Mouse (Mus musculus) spleen, adult 2 months (tissue): Measurements from ENCODE around the gene Tcap. TPM values are rescaled to one million over a fixed set of nuclear protein-coding genes. Genes with fewer than 3 reads are reported as not detected.

Source experiments
- DNase-seq, 2 experiments: peaks; one replicate each; pipeline versions ENCODE4 v3.0.0 to v3.0.0-alpha.2; 2012 to 2021; ENCODE audit warnings: low spot score in 2 of 2, low read depth in 1 of 2
- H3K27ac ChIP-seq: fragments of 200-500 bp; 2 replicates; pipeline ENCODE4 v1.5.1; 2012; ENCODE audit warnings: low read length, inconsistent platforms; ENCODE audit not compliant: insufficient read depth
- H3K27me3 ChIP-seq: fragments of 200-500 bp; 2 replicates; pipeline ENCODE4 v1.6.1; 2012; ENCODE audit warnings: mild to moderate bottlenecking, moderate library complexity, low read length, inconsistent platforms; ENCODE audit not compliant: control insufficient read depth, insufficient read depth
- H3K36me3 ChIP-seq: fragments of 200-500 bp; 2 replicates; pipeline ENCODE4 v1.6.1; 2012; ENCODE audit warnings: mild to moderate bottlenecking, low read length, inconsistent platforms; ENCODE audit not compliant: control insufficient read depth, insufficient read depth
- H3K4me1 ChIP-seq: fragments of 200-500 bp; 2 replicates; pipeline ENCODE4 v1.6.1; 2011; ENCODE audit warnings: inconsistent platforms; ENCODE audit not compliant: control insufficient read depth, insufficient read depth, insufficient read length
- H3K4me3 ChIP-seq: fragments of 200-500 bp; 2 replicates; pipeline ENCODE4 v1.5.1; 2011; ENCODE audit warnings: mild to moderate bottlenecking, inconsistent platforms; ENCODE audit not compliant: insufficient read depth, insufficient read length; ENCODE audit errors: extremely low read depth
- CTCF ChIP-seq: fragments of 200-500 bp; IDR thresholded peaks from 2 replicates; pipeline ENCODE4 v1.5.1; 2011; ENCODE audit warnings: mild to moderate bottlenecking, inconsistent platforms; ENCODE audit not compliant: insufficient read depth, insufficient read length, insufficient replicate concordance; ENCODE audit errors: extremely low read depth
- POLR2A ChIP-seq: fragments of 200-500 bp; IDR thresholded peaks from 2 replicates; pipeline ENCODE4 v1.6.1; 2011; ENCODE audit warnings: low read depth, low read length, inconsistent platforms
- WGBS: fragments of 180-500 bp; shearing (Covaris S2); methylation state at CpG from one replicate; pipeline ENCODE4 v1.1.7; 2018; 5-methylcytosine and 5-hydroxymethylcytosine counted together
- polyA plus RNA-seq: library from polyadenylated mRNA; depleted of rRNA; stranded (reverse); fragments of >200 nt; gene quantifications from 2 replicates; pipeline ENCODE4 v1.2.3, GENCODE M21; 2012

Gene Tcap
- polyA plus RNA-seq, 1 experiment, result 0.42 TPM

DNA sequence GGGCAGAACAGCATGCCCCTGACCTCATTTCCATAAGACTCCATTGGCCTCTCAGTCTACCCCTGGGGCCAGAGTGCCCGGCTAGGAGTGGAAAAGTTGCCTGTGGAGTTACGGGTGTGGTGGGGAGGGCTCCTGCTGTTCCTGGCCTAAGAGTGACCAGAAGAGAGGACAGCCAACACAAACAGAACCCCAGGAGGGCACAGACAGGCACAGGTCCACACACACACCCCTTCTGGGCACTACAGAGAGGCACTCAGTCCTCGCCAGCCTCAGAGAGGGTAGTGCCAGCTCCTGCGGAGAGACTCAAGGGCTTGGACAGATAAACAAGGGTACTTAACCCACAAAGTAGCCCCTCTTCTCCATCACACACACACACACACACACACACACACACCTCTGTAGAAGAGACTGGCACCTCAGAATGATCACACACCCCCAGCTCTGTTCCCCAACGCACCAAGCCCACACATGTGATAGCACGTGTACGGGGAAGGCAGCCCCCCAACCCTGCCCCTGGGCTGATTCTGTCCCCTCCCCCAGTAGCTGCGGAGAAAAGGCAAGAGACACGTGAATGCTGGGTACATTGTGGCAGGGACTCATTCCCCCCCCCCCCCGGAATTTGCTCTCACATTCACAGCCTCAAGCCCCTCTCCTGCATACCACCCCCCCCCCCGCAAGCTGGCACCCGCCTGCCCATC lies 36.1 kb upstream of the Tcap start:
- 22% methylated on average over 11 of the region's 12 CpGs for WGBS
- H3K4me3 ChIP-seq, result no peak overlapping the region
- H3K36me3 ChIP-seq, result no peaks in the 10 kb centered on the region
- H3K4me1 ChIP-seq, result peaks cover 5% of the 10 kb centered on the region; the same call in 1 of the 2 replicates
- H3K27ac ChIP-seq, result no peak overlapping the region
- peaks cover 19% of the 10 kb centered on the region for H3K27me3 ChIP-seq
- DNase-seq, result no peak
- no peak for TF ChIP-seq CTCF
- TF ChIP-seq POLR2A, result no peak

DNA sequence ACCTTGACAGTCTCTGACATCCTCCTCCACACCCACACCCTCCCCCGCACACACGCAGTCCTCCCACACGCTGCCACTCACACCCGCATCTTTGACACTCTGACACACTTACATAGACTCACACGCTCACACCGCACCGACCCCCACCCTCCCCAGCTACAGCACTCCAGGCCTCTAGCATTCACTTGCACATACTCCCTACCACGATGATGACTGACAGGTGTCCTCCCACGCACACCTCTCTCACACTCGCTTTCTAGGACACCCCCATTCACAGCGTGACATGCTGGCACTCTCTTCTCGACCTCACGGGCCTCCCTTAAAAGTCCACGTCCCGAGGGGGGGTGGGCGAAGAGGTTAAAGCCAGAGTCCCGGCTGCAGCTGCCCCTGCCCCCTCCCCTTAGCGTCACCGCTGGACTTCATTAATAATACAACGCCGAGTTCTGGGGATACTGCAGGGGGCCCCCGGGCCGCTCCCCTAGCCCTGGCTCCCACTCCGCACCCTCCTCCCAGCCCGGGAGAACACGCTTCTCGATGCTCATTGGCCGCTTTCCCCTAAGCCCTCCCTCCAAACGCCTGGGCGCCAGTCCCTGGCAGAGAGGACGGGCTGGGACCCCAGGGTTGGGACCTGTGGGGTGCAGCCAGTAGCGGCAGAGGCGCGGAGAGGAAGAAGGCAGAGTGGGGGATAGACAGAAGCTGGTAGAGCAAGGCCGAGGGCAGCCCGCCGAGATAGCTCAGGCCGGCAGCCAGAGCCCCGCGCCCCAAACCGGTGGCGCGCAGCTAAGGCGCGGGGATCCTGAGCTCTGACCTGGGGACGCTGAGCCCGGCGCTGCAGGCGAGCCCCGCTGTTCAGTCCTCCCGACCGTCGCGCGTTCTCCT lies 35.3 kb upstream of the Tcap start, which contains the start of gene Ppp1r1b:
Gene Ppp1r1b (plus strand): TSS at position 322 of the 879 bp plus-strand sequence.
- peaks cover 5% of the 10 kb centered on the region; the same call in 1 of the 2 replicates for H3K4me1 ChIP-seq
- TF ChIP-seq CTCF (no peak), POLR2A (no peak)
- H3K36me3 ChIP-seq, result no peaks in the 10 kb centered on the region
- WGBS, result 4% methylated on average over 55 of the region's 55 CpGs
- peak within 1 kb of the TSS; percentile 40; the same call in 1 of the 2 replicates for H3K4me3 ChIP-seq
- peaks cover 19% of the 10 kb centered on the region for H3K27me3 ChIP-seq
- no peak within 1 kb of the TSS for H3K27ac ChIP-seq
- no peak for DNase-seq

DNA sequence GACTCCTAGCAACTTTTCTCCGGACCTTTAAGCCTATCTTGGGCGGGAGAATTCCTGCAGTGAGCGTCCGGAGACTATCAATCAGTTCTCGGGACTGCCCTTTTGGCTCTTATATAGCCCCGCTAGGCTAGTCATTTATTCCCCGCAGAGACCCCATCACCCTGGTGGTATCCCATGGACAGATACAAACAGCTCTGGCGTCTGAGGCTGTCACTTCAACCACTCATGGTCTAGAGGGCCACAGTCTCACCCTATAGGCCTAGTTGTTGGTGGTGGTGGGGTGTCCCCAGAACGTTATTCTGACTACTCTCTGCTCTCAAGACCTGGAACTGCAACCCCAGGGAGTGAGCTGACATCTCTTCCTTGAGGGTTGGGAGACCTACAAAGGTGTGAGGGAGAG lies 34.3 kb upstream of the Tcap start:
- Histone ChIP-seq H3K4me3 (no peak overlapping the region), H3K27ac (no peak overlapping the region), H3K36me3 (no peaks in the 10 kb centered on the region), H3K27me3 (peaks cover 19% of the 10 kb centered on the region), H3K4me1 (peaks cover 5% of the 10 kb centered on the region; the same call in 1 of the 2 replicates)
- no peak for DNase-seq
- WGBS, result 44% methylated on average over 9 of the region's 9 CpGs
- TF ChIP-seq POLR2A, result no peak
- TF ChIP-seq CTCF, result no peak

DNA sequence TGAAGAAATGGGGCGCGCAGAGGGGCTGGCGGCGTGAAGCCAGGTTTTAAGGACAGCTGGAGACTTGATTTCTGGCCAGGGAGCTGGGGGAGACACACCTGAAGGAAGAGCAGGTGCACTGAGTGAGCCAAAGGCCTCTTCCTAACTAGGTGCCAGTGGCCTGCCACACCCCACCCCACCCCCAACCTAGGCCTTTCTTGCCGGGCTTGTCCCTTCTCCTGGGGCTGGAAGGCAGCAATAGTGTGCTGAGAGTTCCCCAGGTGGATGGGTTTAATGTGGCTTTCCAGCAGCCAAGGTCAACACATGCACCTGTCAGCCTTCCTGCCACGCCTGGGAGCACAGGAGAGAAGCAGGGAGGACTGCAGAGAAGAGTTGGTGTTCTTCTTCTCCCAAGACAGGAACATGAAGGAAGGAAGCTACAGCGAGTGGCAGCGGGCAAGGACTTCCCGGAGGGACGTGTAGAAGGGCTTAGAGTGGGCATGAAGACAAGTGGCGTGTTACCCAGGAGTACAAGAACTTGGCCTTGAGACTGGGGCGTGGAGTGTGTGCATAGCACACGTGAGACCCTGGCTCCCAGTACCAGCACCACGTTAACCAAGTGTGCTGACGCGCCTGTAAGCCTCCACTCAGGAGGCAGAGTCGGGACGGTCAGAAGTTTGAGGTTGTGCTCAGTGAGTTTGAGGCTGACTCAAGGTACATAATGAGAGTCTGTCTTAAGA lies 31.2 kb upstream of the Tcap start:
- Histone ChIP-seq H3K4me3 (no peak overlapping the region), H3K4me1 (peaks cover 8% of the 10 kb centered on the region), H3K27me3 (peaks cover 17% of the 10 kb centered on the region), H3K36me3 (no peaks in the 10 kb centered on the region), H3K27ac (no peak overlapping the region)
- WGBS, result 79% methylated on average over 18 of the region's 18 CpGs
- no peak for DNase-seq
- TF ChIP-seq POLR2A (no peak), CTCF (no peak)

DNA sequence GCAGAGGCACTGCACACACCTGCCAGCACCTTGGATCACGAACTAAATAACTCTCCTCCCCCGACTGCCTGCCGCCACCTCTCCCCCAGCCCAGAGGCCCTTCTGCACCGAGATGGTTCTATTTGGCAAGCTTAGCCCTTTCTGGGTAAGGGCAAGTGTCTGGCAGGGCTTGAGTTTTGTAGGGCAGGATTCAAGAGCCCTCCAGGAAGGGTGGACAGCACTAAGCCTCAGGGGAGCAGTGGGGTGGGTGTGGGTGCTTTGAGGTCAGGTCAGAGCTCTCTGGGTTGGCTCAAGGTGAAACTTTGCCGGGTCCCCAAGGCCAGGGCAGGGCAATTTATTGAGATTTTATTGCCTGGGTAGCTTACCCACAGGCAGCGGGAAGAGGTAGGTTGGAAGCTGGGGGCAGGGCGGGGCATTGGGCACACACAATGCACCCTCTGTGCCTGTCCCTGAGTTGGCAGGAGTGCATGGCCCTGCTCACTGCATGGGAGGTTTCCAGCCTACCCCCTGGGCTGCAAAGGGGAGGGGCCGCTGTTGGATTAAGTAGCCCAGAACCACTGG lies 29.9 kb upstream of the Tcap start:
- no peak for DNase-seq
- TF ChIP-seq CTCF (no peak), POLR2A (no peak)
- Histone ChIP-seq H3K4me1 (peaks cover 5% of the 10 kb centered on the region), H3K4me3 (no peak overlapping the region), H3K27ac (no peak overlapping the region), H3K27me3 (peaks cover 8% of the 10 kb centered on the region), H3K36me3 (no peaks in the 10 kb centered on the region)
- 68% methylated on average over 8 of the region's 8 CpGs for WGBS

DNA sequence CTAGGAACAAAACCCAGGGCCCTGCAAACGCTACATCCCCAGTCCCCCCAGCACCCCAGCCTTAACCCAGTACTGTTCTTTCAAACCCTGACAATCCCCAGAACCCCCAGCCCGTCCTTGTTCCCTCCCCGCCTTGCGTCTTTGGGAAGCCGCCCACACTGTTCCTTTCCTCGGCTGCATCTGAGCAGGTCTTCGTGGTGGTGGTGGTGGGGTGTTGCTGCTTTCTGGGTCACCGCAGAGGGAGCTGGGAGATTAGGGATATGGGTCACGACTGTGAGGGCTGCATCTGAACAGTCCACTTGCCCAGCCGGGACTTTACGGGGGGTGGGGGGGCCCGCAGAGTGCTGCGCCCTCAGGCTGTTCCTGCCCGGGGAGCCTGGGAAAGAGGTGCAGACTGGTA lies 29.2 kb upstream of the Tcap start:
- peaks cover under 1% of the 10 kb centered on the region; the same call in 1 of the 2 replicates for H3K27me3 ChIP-seq
- no peaks in the 10 kb centered on the region for H3K36me3 ChIP-seq
- H3K27ac ChIP-seq, result no peak overlapping the region
- H3K4me1 ChIP-seq, result peaks cover 2% of the 10 kb centered on the region; the same call in 1 of the 2 replicates
- DNase-seq, result no peak
- TF ChIP-seq POLR2A (no peak), CTCF (no peak)
- 87% methylated on average over 14 of the region's 14 CpGs for WGBS
- no peak overlapping the region for H3K4me3 ChIP-seq
